Mouse (Mus musculus) kidney, adult 2 months (tissue): Measurements from ENCODE around the gene Atl3.

Experiments used
- CTCF ChIP-seq: fragments of 200-500 bp; conservative IDR thresholded peaks from 2 replicates; pipeline ENCODE4 v1.5.1; 2011; ENCODE audit warnings: low read depth, mild to moderate bottlenecking, control low read depth, low read length, moderate library complexity, mixed read lengths; ENCODE audit not compliant: insufficient read depth, insufficient read length
- POLR2A ChIP-seq: fragments of 200-500 bp; IDR thresholded peaks from one replicate; pipeline ENCODE4 v1.6.1; 2011; ENCODE audit warnings: low read depth, low read length, control low read depth

DNA sequence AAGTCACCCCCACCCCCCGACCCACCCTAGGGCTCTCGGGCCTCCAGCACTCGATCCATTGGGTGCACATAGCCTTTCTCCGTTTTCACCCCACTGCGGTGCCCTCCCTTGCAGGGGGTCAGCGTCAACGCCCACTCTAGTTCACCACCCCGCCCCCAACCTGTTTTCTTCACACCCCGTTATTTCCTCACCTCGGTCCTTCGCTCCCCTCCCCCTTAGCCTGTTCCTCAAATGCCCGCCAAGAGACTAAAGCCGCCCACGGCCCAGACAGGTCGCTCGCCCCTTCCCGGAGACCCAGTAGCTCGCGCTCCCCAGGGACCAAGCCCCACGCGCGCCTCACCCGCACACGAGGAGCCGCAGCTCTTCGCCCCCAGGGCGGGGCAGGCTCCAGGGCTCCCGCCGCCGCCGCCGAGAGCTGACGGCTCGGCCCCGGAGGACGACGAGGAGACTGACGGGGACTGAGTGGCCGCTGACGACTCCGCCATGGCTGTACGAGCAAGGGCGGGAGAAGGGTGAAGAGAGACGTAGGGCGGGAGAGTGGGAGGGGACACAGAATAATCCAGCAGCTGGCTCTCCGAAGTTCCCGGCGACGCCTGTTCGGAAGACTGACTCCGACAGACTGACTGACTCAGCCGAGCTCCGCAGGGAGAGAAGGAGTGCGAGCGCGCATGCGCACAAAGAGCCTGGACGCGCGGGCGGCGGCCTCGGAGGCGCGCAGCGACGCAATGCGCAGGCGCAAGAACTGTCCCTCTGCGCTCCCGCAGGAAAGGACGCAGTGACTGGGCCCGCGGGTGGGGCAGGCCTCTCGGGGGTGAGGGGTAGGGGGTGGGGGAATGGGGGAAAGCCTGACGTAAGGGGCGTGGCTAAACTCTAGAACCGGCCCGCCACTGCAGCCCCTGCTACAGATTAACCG is 11.0 kb upstream of the Atl3 start, which contains the start of gene Rtn3:
- TF ChIP-seq POLR2A (peak; percentile 99), CTCF (no peak)
